Mouse (Mus musculus) spleen, embryonic (tissue): Measurements from ENCODE around the gene Dnaaf5.

Experiments used
- CTCF ChIA-PET: fragments of 350-600 bp; sonication (Branson Sonifier 250); formaldehyde crosslinking; loops from one replicate; lab custom pipeline; 2022; lab: Charles Lee

Gene Dnaaf5

DNA sequence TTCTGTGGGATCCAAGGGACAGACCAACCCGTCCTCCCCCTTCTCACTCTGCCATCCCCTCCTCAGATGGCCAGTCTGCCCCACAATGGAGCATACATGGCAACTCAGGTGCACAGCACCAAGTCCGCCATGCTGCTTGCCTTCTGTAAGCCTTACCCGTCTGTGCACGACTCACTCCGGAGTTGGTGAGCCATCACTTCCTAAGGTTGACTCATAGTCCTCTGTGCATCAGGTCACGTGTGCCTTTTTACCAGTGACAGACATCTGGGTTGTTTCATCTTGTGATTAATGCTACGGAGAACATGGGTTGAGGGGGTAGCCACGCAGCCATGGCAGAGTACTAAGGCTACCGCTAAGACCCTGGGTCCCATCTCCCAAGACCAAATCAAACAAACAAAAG lies 9.4 kb upstream of the Dnaaf5 start:
- CTCF ChIA-PET = no interaction called here

DNA sequence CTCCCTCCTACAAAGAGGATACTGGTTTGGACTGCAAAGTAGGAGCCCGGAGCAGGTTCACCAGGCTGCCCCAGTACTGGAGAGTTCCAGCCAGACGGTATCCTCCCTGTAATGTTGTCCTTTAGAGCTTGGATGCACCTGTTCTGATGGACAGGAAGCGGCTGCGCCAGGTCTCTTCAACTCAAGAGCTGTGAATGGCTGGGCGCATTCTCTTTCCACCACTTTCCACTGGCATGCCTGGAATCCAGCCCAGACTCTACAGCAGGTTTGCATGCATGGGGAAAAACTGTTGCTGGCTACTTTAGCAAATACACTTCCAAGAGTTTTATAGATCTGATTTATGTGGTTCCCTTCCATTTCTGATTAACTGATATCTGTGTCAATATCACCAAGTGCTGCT lies 8.7 kb upstream of the Dnaaf5 start:
- CTCF ChIA-PET = no interaction called here

DNA sequence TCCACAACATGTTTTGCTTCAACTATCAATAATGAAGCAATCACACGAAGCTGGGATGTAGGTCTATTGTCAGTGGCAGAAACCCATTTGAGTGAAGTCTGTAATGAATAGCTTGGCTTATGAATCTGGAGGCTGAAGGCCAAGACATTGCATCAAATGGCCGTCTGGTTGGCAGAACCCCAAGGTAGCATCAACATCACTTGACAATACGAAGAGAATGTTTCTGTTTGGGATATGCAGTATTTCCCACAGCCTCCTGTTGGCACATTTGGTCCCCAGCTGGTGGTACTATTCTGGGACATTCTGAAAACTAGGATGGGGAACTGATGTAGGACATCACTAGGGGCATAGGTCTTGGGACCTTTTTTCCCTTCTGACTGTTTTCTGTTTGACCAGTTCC lies 6.1 kb upstream of the Dnaaf5 start:
- CTCF ChIA-PET = no interaction called here

DNA sequence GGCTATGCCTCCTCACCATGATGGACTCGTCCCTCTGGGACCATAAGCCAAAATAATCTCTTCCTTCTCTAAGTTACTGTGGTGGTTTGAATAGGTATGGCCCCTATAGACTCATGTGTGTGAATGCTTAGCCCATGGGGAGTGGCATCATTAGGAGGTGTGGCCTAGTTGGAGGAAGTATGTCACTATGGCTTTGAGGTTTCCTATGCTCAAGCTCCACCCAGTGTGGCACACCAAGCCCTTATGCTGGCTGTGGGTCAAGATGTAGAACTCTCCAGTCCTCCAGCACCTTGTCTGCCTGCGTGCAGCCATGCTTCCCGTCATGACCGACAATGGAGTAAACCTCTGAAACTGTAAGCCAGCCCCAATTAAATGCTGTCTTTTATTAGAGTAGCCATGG lies 4.3 kb upstream of the Dnaaf5 start:
- CTCF ChIA-PET = no interaction called here

DNA sequence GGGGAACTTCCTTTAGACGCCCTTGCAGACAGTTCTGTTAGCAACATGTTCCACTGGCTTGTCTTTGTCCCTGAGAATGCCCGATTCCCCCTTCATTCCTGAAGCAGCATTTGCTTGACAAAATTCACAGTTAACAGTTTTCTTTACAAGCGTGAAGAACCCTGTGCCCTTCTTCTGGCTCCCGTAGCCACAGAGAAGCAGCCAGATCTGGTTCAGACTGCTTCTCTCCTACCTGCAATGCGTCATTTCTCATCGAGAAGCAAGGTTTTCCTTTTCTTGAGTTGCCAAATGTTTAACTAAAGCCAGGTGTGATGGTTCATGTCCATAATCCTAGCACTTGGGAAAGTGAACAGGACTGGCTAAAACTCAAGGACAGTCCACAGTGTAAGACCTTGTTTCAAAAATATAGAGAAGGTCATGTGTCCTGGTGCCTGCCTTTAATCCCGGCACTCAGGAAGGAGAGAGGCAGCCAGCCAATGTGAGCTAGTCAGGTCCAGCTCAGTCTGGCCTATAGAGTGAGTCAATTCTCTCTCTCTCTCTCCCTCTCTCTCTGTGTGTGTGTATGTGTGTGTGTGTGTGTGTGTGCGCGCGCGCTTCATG lies 3.4 kb upstream of the Dnaaf5 start:
- CTCF ChIA-PET = no interaction called here

DNA sequence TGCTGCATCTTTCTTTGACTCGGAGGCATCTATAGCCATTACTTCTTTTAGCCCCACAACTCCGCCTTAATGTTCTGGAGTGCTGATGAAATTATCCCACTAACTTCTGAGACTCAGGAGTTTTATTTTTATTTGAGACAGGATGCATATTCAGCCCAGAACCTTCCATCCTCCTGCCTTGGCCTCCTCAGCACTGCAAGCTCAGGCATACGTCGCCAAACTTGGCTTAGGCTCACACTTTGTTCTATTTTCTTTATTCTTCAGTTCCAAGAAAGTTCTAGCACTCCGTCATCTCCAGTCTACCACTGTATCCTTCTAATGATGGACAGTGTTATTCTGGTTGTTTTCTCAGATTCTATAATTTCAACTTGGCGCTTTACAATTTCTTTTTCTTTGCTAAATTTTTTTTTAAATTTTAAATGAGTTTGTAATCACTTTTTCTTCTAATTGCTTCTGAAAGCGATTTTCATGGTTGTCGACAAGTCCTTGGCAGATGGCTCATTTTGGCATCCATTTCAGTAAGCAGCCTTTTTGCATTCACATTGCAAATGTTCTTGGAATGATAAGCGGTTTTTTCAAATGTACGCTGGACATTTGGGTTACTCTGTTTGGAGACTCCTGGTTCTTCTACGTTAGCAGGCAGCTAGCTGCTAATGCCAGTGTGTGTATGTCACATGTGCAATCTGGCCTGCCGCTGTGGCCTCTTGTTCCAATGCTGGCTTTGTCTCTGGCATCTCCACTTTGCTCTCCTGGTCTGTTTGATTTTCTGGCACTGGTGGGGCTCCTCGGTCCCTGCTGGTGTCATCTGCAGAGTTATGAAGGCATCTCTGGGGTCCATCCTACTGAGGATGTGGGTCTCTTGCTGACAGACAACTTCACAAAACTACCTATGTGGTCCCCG lies 2.6 kb upstream of the Dnaaf5 start:
- CTCF ChIA-PET = no interaction called here

DNA sequence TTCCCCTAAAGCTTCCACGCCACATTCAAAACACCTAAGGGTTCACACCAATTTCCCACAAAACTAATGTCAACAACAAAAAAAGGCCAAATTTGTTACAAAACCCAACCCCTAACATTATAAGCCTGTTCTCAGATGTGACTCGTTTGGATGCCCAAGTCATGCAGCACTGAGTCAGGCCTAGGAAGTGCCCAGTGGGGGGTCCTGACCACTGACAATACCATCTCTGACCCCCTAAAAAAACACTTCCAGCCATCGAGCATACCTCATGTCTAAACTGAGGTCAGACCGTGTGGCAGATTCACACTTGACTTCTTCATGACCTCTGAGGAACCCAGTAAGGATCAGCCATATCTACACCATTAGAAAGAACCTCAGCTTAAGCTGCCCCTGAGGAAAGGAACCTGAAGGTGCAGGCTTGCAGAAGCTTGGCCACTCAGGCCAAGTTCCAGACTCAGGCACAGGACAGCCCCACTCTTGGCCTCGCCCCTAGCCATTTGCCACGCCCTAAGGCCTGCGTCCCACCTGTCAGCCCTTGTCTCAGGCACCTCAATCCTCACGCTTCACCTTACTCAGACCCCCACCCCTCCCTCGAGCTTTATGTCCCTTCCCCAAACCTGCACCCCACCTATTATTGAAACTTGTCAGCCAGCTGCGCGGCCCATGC lies 884 bp upstream of the Dnaaf5 start:
- CTCF ChIA-PET = no interaction called here

DNA sequence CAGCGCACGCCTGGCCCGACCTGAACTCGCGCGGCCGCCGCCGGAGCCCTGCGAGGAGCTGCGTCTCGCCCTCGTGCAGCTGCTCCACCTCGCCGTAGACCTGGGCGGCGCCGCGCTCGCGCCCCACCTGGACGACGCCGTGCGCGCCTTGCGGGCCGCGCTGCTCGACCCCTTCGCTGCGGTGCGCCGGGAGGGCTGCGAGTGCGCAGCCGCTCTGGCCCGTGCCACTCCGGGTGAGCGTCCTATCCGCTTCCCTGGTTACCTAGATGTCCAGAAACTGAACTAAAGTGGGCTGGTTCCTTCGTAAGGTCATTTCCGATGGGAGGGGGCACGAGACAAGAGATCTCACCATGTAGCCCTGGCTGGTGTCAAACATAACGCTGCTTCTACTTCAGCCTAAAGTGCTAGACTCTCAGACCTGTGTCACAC lies 594 bp downstream of the Dnaaf5 start:
- CTCF ChIA-PET = no interaction called here

DNA sequence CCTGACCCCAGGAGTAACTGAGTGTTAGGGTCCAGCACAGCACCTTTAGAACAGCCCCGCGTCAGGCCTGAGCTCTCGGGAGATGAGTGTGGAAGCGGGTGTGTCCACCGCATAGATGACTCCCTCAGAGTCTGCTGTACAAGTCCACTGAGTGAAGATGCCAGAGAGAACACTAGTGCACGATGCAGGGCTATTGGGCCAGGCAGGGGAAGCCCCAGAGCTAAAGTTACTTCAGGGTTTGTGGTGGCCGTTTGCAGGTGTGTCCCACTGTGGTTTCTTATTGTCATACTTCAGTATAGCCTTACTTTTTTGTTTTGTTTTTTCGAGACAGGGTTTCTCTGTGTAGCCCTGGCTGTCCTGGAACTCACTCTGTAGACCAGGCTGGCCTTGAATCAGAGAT lies 10.9 kb downstream of the Dnaaf5 start:
- CTCF ChIA-PET = interaction anchor here (0.5 kb wide), 1 partner anchor 52 kb away, joined by 7 read pairs; no protein-coding TSS in a partner anchor

DNA sequence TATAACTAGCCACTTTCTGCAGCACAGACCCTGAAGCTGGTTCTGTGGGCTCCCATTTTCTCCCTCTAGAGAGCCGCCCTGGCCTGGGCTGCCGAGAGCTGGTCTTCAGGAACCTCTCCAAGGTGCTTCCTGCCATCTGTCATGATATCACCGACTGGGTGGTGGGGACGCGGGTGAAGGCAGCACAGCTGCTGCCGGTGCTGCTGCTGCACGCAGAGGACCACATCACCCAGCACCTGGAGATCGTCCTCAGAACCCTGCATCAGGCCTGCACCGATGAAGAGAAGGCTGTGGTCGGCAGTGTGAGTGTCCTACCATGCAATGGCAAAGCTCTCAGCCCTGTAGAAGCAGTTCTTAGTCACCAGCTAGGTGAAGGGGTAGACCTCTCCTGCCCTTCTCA lies 11.6 kb downstream of the Dnaaf5 start:
- CTCF ChIA-PET = no interaction called here

DNA sequence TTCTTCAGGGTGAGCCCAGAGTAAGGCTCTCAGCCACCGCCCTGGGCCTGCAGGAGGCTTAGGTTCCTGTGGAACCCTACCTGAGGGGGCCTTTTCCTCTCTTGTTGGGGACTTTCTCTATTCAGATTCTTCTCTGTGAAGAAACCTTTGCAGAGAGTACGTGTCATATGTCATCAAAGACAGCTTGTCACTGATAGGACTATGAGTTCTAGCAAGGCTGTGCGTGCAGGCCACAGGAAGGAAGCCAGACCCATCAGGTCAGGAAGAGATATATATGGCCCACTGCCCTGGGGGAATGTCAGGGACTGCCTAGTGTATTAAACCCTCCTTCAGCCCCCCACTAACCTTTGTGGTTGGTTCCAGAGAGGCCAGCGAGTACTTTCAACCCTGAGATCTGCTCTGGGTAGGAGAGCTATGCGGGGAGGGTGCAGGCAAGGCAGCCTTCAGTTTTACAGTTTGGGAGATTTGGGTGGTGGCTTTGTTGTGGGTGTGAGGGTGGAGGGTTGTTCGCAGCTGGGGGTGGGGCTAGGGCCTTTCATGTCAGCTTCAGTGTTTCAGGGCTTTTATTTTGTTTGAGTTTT lies 16.8 kb downstream of the Dnaaf5 start:
- CTCF ChIA-PET = no interaction called here

DNA sequence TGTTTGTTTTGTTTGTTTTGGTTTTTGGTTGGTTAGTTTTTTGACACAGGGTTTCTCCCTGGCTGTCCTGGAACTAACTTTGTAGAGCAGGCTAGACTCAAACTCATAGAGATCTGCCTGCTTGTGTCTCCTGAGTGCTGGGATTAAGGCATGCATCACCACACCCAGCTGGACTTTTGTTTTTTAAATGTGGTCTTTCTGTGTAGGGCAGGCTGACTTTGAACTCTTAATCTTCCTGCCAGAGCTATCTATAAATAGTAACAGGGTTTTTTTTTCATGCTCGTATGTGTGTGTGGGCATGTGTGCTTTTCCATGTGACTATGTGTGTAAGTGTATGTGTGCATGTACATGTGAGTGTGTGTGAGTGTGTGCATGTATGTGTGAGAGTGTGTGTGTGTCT lies 17.5 kb downstream of the Dnaaf5 start:
- CTCF ChIA-PET = no interaction called here

DNA sequence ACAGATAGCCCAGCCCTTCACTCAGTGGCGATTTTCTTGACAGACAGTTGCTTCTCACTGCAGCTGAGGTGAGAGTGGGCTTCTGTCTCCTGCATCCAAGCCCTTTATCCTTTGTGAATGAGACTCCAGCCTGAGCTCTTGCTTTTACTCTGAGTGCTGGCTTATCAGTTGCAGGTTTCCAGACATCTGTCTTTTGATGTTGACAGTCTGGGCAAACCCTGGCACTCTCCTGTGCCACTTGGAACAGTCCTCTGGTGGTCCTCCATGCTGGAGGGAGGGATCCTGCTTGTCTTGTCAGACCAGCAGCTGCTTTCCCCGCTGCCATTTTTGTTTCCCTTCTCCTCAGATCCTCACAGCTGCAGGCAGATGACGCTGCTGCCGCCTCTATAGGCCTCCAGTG lies 21.9 kb downstream of the Dnaaf5 start:
- CTCF ChIA-PET = no interaction called here

DNA sequence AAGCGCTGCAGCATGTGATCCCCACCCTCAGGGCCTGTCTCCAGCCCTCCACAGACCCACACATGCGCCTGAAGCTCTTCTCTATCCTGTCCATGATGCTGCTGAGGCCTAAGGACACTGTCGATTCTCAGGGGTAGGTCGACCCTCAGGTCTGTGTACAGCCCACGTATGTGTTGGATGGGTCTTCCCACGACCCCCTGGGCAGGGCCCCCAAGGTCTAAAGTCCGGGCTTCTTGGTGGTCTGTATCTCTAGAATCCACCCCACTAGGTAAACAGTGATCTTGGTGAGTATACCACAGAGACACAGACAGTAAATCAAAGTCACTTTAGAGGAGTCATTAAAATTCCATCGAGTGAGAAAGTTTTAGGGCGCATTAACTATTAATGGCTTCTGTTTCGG lies 24.1 kb downstream of the Dnaaf5 start:
- CTCF ChIA-PET = no interaction called here

DNA sequence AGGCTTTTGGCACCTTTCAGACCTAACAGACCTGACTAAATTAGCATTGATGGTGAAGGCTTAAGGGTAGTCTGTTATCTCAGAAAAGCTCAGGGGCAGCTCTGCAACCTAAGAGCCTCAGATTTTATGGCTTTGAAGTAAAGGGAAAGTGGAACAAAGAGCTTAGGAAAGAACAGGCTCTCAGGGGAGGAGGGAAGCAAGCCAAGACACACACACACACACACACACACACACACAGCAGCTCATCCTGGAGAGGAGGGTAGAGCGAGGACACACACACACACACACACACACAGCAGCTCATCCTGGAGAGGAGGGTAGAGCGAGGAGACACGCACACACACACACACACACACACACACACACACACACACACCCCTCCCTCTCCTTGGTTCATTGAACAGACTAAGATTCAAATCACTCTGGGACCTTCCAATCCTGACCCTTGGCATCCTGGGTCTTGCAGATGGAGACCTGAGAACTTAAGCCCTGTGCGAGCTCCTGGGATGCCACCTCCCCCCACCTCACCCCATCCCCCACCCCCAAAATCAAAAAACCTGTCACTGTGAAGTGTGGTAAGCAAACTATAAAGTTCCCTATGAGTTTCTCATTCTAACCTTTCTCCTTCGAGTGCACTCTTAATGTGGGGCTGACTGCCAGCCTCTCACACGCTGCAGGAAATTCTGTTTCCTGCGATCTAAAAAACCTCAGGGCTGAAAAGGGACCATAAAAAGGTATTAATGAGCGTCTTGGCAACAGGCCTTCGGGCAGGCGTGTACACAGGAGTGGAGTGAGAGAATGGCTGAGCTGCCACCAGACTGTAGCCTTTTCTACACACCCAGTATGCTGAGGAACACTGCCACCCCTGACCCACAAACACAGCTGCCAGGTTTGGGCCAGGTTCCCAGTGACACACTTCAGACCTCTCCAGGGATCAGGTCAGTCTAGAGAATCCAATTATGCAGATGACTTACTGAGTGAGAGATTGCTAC lies 24.8 kb downstream of the Dnaaf5 start:
- CTCF ChIA-PET = interaction anchor here (0.7 kb wide), 2 partner anchors 21 to 312 kb away, joined by 4 to 9 read pairs; no protein-coding TSS in a partner anchor

DNA sequence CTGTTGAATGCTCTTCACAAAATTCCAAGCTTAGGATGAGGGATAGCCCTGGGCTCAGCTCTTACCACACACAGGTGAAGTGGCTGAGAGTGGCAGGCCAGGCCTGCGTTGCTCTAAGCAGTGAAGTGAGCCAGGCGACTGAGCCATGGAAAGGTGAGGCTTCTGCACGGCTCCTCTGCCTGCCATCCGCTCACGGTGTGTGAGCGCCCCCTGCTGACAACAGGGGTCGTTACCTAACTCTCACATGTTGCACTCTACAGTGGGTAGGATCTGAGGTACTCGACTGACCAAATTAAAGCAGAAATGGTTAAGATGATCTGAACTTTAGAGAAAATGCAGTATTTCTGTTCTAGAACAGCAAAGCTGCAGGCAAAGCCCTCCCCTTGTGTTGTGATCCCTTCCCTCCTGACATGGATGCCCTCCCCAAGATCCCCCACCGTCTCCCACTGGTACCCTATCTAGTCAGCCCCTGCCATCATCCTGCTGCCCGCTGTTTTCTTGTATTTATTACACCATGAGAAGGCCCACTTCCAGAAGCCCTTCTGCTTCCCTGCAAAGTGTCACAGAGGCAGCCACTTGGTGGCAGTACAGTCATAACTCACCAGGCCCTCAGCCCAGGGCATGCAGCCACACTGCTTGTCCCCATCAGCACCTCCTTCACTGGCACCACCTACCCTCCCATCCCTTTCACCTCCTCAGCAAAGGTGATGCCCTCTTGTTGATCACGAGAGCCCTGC lies 29.0 kb downstream of the Dnaaf5 start:
- CTCF ChIA-PET = interaction anchor here (0.9 to 1.3 kb wide), 3 partner anchors 20 to 104 kb away, joined by 3 read pairs; no protein-coding TSS in a partner anchor

DNA sequence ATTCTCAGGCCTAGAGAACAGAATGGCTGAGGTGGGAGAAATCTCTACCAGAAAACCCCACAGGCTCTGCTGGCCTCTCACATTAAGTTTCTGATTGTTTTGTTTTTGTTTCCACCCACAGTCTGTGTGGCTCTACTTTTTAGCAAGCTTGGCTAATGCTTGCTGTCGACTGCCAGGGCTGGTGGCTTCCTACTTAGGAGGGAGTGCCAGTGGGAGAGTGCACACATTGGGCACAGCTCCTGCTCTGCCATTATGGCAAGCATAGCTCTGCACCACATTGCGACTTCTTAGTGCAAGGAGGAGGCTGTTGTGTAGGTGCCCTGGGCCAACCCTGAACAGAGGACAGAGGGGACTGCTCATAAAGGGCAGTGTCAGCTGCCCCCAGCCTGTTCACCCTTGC lies 33.1 kb downstream of the Dnaaf5 start:
- CTCF ChIA-PET = no interaction called here

DNA sequence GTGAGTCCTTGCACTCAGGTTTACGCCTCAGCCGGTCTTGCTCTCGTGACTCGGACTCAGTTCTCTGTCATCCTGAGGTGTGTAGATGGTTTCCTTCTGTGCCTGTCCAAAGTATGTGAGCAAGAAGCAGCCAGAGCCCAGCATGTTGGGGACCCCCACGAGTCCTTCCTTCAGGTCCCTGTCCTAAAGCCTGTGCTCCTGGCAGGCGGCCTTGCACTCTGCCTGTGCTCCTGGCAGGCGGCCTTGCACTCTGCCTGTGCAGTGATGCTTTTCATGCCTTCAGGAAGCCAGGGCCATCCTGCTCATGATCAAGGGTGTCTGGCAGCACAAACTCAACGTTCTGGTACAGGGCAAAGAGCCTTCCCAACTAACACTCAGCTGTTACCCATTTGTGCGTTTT lies 33.6 kb downstream of the Dnaaf5 start:
- CTCF ChIA-PET = no interaction called here

DNA sequence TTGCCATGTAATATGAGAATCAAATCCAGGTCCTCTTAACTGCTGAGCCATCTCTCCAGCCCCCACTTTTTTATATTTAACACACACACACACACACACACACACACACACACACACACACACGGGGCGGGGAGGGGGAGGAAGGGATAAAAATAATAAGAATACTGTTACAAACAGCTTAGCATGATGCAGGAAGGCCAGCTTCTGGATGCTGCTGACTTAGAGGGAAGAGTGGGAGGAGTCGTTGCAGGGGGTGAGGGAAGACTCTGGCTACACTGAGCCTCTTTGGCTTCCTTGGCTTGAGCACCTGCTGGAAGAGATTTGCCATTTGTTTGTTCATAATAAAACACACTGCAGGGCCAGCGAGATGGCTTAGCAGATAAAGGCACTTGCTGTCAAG lies 34.9 kb downstream of the Dnaaf5 start:
- CTCF ChIA-PET = no interaction called here

DNA sequence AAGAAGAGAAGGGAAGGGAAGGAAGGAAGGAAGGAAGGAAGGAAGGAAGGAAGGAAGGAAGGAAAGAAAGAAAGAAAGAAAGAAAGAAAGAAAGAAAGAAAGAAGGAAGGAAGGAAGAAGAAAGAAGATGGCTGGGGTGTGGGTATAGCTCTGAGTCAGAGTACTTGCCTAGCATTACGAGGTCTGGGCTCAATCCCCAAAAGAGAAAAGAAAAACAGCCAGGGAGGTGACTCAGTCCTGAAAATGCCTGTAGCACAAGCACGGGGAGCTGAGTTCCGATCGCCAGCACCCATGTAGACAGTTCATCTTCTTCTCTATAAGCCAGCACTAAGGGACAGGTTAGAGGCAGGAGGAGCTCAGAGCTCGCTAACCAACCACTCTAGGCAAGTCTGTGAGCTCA lies 39.7 kb downstream of the Dnaaf5 start:
- CTCF ChIA-PET = interaction anchor here (0.7 kb wide), 1 partner anchor 208 kb away, joined by 12 read pairs; no protein-coding TSS in a partner anchor
